Mouse (Mus musculus) bone marrow, adult 2 months (tissue): ENCODE measurements around the gene Ogfrl1. TPM values are rescaled to one million over a fixed set of nuclear protein-coding genes. Genes with fewer than 3 reads are reported as not detected.

ENCODE experiments used
- H3K27ac ChIP-seq: fragments of 200-500 bp; 2 replicates; pipeline ENCODE4 v1.5.1; 2012; ENCODE audit warnings: low read depth, mild to moderate bottlenecking, control low read depth, inconsistent platforms, low read length; ENCODE audit not compliant: control insufficient read depth, poor library complexity, insufficient read depth
- H3K4me1 ChIP-seq: fragments of 200-500 bp; 2 replicates; pipeline ENCODE4 v1.6.1; 2011; ENCODE audit warnings: low read length; ENCODE audit not compliant: control insufficient read depth, insufficient read depth
- H3K4me3 ChIP-seq: fragments of 200-500 bp; replicated peaks from 2 replicates; pipeline ENCODE3; 2011; ENCODE audit warnings: mild to moderate bottlenecking, low read depth, low read length, control low read depth; ENCODE audit not compliant: control insufficient read depth
- CTCF ChIP-seq: fragments of 200-500 bp; IDR thresholded peaks from 2 replicates; pipeline ENCODE4 v1.5.1; 2011; ENCODE audit warnings: low read length, control low read depth; ENCODE audit not compliant: control insufficient read depth, insufficient read depth
- POLR2A ChIP-seq: fragments of 200-500 bp; IDR thresholded peaks from 2 replicates; pipeline ENCODE4 v1.6.1; 2011; ENCODE audit warnings: low read depth, mild to moderate bottlenecking, control low read depth, low read length, borderline replicate concordance; ENCODE audit not compliant: control insufficient read depth
- WGBS: fragments of 180-500 bp; shearing (Covaris S2); methylation state at CpG from one replicate; pipeline ENCODE4 v1.1.7; 2018; 5-methylcytosine and 5-hydroxymethylcytosine counted together
- polyA plus RNA-seq: library from polyadenylated mRNA; stranded (reverse); fragments of >200 nt; gene quantifications from 2 replicates; pipeline ENCODE4 v1.2.4, GENCODE M21; 2011; ENCODE audit warnings: low replicate concordance; ENCODE audit not compliant: missing spikeins, insufficient read depth, insufficient read length

Ogfrl1 gene
- polyA plus RNA-seq = 23.6 and 37.2 TPM in 2 replicates

GRCm38 (mm10) chr1:23397623-23398022, at the start of gene Ogfrl1:
Ogfrl1 (minus strand) TSS chr1:23397772.
- TF ChIP-seq CTCF = no peak
- TF ChIP-seq POLR2A = no peak
- 19% methylated on average over 4 of the region's 4 CpGs for WGBS
- Histone ChIP-seq H3K4me3 (no peak within 1 kb of the TSS), H3K4me1 (peaks cover 4% of the 10 kb centered on the region), H3K27ac (no peak within 1 kb of the TSS)

DNA sequence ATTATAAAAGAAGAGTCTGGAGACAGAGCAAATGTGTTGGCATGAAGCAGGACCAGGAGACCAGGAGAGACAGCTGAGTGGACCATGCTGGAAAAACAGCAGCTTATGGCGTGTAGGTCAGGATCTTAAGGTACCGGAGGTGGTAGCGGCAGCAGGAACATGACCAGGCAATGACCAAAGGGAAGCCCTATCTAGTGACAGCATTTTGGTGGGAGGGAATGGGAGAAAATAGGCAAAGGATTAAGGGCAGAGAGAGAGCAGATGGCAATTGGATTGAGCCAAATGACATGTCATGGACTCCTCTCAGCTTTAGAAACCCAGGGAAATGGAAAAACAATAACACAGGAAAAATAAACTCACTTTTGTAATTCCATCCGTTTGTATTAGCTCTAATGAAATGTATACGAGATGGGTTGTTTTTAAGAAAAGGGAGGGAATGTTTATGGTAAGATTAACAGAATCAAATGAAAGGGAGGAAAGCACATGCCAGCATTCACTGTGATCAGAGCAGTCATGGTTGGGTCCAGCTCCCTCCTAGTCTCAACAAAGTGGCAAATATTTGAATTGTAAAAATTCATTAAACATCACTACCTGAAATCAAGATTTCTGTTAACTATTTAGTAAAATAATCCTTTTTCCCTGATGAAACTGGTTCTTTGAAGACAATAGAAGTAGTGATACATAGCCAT, 48.3 kb upstream of the Ogfrl1 start:
- WGBS = 88% methylated on average over 5 of the region's 5 CpGs
- TF ChIP-seq CTCF = no peak
- no peak for TF ChIP-seq POLR2A
- no peaks in the 10 kb centered on the region for H3K4me1 ChIP-seq
- H3K4me3 ChIP-seq = no peak overlapping the region
- H3K27ac ChIP-seq = no peak overlapping the region

DNA sequence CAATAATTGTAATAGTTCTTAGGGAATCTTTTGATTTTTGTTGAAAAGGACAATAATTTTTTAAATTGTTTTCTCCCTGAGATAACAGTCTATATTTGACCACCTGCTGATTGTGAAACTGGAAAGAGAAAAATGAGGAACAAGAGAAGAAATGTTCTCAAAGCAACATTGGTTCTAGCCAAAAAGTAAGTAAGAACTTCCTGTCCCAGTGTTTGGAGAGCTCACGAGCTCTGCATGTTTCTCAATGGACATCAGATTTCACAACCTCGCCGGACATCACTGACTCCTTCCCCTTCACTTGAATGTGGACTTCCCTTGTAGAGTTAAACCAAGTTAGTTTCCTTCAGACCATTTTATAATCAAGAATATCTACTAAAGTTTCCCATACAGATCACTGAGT, 36.0 kb upstream of the Ogfrl1 start:
- WGBS = 3% methylated on average over 3 of the region's 3 CpGs
- H3K4me3 ChIP-seq = no peak overlapping the region
- TF ChIP-seq POLR2A (no peak), CTCF (no peak)
- H3K27ac ChIP-seq = no peak overlapping the region
- H3K4me1 ChIP-seq = no peaks in the 10 kb centered on the region; the same call in 1 of the 2 replicates

DNA sequence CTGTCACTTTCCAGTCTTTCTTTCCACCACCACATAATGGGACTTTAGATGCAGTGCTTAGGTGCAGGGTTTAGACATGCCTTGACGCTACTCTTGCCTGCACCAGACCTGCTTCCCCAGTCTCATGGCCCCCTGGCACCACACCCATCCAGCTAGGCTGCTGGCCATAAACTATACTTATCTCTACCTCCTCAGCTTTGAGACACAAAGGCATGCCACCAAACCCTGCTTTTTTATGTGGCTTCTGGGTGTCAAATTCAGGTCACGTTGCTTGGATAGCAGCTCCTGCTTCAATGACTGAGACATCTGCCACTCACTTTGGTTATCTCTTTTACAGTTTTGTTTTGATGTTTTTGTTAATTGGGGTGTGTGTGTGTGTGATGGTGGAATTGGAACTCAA, 28.9 kb upstream of the Ogfrl1 start:
- TF ChIP-seq CTCF (no peak), POLR2A (no peak)
- 70% methylated on average over 2 of the region's 2 CpGs for WGBS
- no peak overlapping the region for H3K27ac ChIP-seq
- no peaks in the 10 kb centered on the region for H3K4me1 ChIP-seq
- no peak overlapping the region for H3K4me3 ChIP-seq

DNA sequence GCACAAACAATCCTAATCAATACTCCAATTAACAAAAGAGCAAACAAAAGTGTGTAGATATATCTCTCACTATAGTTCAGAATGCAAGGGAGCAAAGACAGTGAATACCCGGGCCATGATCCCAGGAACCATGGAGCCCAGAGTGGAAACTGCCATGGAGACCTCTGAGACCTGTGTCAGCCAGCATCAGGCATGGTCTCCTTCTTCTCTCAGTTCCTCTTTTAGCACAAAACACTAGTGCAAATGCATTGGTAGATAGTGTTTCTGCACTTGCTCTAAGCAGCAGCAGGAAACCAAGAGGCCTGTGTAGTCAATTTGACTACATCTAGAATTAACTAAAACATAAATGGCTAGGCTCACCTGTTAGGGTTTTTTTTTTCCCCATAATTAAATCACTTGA, 21.4 kb upstream of the Ogfrl1 start:
- no peak overlapping the region for H3K27ac ChIP-seq
- TF ChIP-seq POLR2A (no peak), CTCF (no peak)
- 39% methylated on average over 1 of the region's 1 CpGs for WGBS
- H3K4me1 ChIP-seq = no peaks in the 10 kb centered on the region; the same call in 1 of the 2 replicates
- H3K4me3 ChIP-seq = no peak overlapping the region

DNA sequence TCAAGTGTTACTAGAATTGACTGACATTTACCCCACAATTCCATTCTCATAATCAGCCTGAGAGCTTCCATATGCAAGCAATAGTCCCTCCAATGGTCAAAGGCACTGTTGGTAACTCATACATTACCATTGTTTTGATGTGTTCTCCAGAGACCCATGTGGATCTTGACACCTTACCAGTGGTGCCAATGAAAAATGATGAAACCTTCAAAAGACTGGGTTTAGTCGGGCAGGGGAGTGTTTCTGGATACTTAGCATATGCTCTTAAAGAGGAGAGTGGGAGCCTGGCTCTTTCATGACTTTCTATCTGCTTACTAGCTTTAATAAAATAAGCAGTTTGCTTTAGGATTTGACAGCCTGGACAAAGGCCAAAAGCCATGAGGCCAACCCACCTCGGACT, 20.5 kb upstream of the Ogfrl1 start:
- TF ChIP-seq CTCF = no peak
- no peak for TF ChIP-seq POLR2A
- H3K4me1 ChIP-seq = no peaks in the 10 kb centered on the region; the same call in 1 of the 2 replicates
- H3K4me3 ChIP-seq = no peak overlapping the region
- no peak overlapping the region for H3K27ac ChIP-seq
- 45% methylated on average over 2 of the region's 2 CpGs for WGBS

DNA sequence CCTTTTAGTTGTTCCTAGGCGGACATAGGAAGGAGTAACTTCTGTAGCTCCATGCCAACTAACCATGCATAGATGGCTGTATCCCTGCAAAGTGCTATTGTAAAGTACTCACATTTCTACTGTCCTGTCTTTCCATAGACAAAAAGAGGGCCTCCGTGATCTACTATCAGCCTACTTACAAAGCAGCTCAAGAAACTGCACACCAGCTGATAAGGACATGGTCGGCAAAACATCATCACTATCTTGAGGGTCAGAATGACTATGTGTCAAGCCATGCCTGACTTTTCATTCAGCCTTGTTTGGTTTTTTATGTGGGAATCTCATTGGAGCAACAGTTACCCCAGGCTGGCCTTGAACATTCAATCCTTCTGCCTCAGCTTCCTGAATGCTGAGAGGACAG, 20.0 kb upstream of the Ogfrl1 start:
- TF ChIP-seq CTCF = no peak
- TF ChIP-seq POLR2A = no peak
- no peak overlapping the region for H3K27ac ChIP-seq

GRCm38 (mm10) chr1:23411533-23411932, 14.0 kb upstream of the Ogfrl1 start:
- no peak for TF ChIP-seq POLR2A
- TF ChIP-seq CTCF = no peak
- no peak overlapping the region for H3K4me3 ChIP-seq
- H3K4me1 ChIP-seq = no peaks in the 10 kb centered on the region
- 82% methylated on average over 5 of the region's 5 CpGs for WGBS
- no peak overlapping the region for H3K27ac ChIP-seq

More for the DNA sequence above, 20.0 kb upstream of the Ogfrl1 start:
- Histone ChIP-seq H3K4me1 (no peaks in the 10 kb centered on the region; the same call in 1 of the 2 replicates), H3K4me3 (no peak overlapping the region)
- WGBS = 65% methylated on average over 3 of the region's 3 CpGs

DNA sequence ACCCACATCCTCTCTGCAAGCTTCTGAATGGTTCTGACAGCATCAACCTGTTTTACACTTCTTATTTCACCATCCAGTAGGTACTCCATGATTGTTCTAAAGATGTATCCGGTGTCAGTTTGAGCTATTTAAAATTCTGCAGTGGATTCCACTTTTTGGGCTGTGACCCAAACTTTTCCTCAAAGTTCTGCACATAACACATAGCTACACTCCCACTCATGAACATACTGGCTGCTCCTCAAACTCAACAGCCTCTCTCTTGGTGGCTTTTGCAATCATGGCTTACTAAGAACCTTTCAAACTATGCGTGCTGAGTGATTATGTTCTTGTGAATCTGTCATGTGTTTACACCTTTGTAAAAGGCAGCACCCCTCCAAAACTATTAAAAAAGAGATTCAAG, 12.4 kb upstream of the Ogfrl1 start:
- 79% methylated on average over 2 of the region's 2 CpGs for WGBS
- Histone ChIP-seq H3K4me3 (no peak overlapping the region), H3K4me1 (no peaks in the 10 kb centered on the region), H3K27ac (no peak overlapping the region)
- no peak for TF ChIP-seq POLR2A
- no peak for TF ChIP-seq CTCF
